22 mouse cellular contexts compared by ENCODE assay signal in genomic region chr3:127265182-127265581, GRCm38 (mm10).
"Had no signal": no experiment of that assay in that cellular context is flagged by ENCODE, and none has a peak within 500 bp of the region (broad histone marks: within the 10 kb centered on the region; RNA-seq: fewer than 3 reads in every experiment).

No protein-coding gene starts in this region.

- H3K4me2 ChIP-seq: limb, embryonic 13.5 days; liver, embryonic 12.5 days; liver, embryonic 15.5 days; lung, embryonic 15.5 days; midbrain, embryonic 11.5 days; stomach, embryonic 15.5 days had no signal

- H3K4me1 ChIP-seq: limb, embryonic 10.5 days; liver, embryonic 12.5 days; liver, embryonic 15.5 days; lung, embryonic 15.5 days; megakaryocyte, embryonic 14.5 days; stomach, embryonic 15.5 days had no signal

- H3K36me3 ChIP-seq: limb, embryonic 10.5 days; limb, embryonic 13.5 days; liver, embryonic 12.5 days; liver, embryonic 15.5 days; lung, embryonic 15.5 days; stomach, embryonic 15.5 days had no signal

- H3K27me3 ChIP-seq: limb, embryonic 13.5 days; liver, embryonic 12.5 days; liver, embryonic 15.5 days; lung, embryonic 15.5 days; megakaryocyte, embryonic 14.5 days; stomach, embryonic 15.5 days had no signal

- H3K27ac ChIP-seq: limb, embryonic 10.5 days; limb, embryonic 13.5 days; liver, embryonic 12.5 days; liver, embryonic 15.5 days; lung, embryonic 15.5 days; stomach, embryonic 15.5 days had no signal

- DNase-seq: kidney, adult 18-20 months; kidney, adult 9 months; kidney, postnatal 14 days; kidney, postnatal 4 days; layer of hippocampus, postnatal 36 days; liver; lung, adult 18-20 months; lung, postnatal 36 days; right cerebral cortex, postnatal 25 days; spleen, adult 18-20 months; thymus, adult 18-20 months; thymus, postnatal 36 days had no signal

- H3K9me3 ChIP-seq: limb, embryonic 10.5 days; limb, embryonic 13.5 days; liver, embryonic 12.5 days; liver, embryonic 15.5 days; lung, embryonic 15.5 days; stomach, embryonic 15.5 days had no signal

- H3K9ac ChIP-seq: limb, embryonic 13.5 days; liver, embryonic 12.5 days; liver, embryonic 15.5 days; lung, embryonic 15.5 days; stomach, embryonic 15.5 days had no signal

- H3K4me3 ChIP-seq: limb, embryonic 10.5 days; limb, embryonic 13.5 days; liver, embryonic 12.5 days; liver, embryonic 15.5 days; lung, embryonic 15.5 days; megakaryocyte, embryonic 14.5 days; myocyte; stomach, embryonic 15.5 days had no signal

- ATAC-seq: intestine, embryonic 16.5 days; liver, embryonic 12.5 days had no signal
